Mouse (Mus musculus) stomach, adult 2 months (tissue): ENCODE data around the gene Ndnf. TPM values are rescaled to one million over a fixed set of nuclear protein-coding genes. Genes with fewer than 3 reads are reported as not detected.

ENCODE experiments used
- polyA plus RNA-seq: library from polyadenylated mRNA; depleted of rRNA; stranded (reverse); fragments of >200 nt; gene quantifications from 2 replicates; pipeline ENCODE4 v1.2.3, GENCODE M21; 2012; rRNA removed

Gene Ndnf
- 1.1 and 1.5 TPM in 2 replicates for polyA plus RNA-seq

GRCm38 (mm10) chr6:65671451-65671850, at the start of gene Ndnf:
Ndnf (plus strand) TSS chr6:65671590.

Other genes starting within 250 kb of the Ndnf start
- 0.08 and 0.27 TPM in 2 replicates for gene Tnip3, start 146.3 kb upstream of the Ndnf start, polyA plus RNA-seq
- gene Prdm5, start 107.4 kb downstream of the Ndnf start, polyA plus RNA-seq = 0.14 and 0.26 TPM in 2 replicates